Mouse (Mus musculus): ENCODE results near the gene Lrmda.
"Not testable (repeated sequence)": the region's sequence is repeated elsewhere in the genome, so short reads cannot be mapped to it uniquely, and the experiment has no call there.

The Lrmda gene

GRCm38 (mm10) chr14:22587285-22587957, 567.9 kb downstream of the Lrmda start:
- DNase-seq (ENCODE audit: low read depth), result peak; percentile 95

GRCm38 (mm10) chr14:22587958-22588296, 568.4 kb downstream of the Lrmda start:
- DNase-seq (ENCODE audit: low read depth), result no peak

GRCm38 (mm10) chr14:22588394-22588793, 568.9 kb downstream of the Lrmda start:
- not testable (repeated sequence) for DNase-seq (ENCODE audit: low read depth)

GRCm38 (mm10) chr14:22589503-22590215, 570.1 kb downstream of the Lrmda start:
- DNase-seq (ENCODE audit: low read depth), result no peak

GRCm38 (mm10) chr14:22591186-22591585, 571.7 kb downstream of the Lrmda start:
- DNase-seq (ENCODE audit: low read depth), result no peak

- peak; percentile 27 for DNase-seq (ENCODE audit: low read depth)
Measured at GRCm38 (mm10) chr14:22597508-22597907, 578.0 kb downstream of the Lrmda start.

- DNase-seq (ENCODE audit: low read depth), result no peak
Measured at GRCm38 (mm10) chr14:22598638-22599037, 579.1 kb downstream of the Lrmda start.

- no peak for DNase-seq (ENCODE audit: low read depth)
Measured at GRCm38 (mm10) chr14:22600166-22600565, 580.7 kb downstream of the Lrmda start.

- peak; percentile 17 for DNase-seq (ENCODE audit: low read depth)
Measured at GRCm38 (mm10) chr14:22602308-22602707, 582.8 kb downstream of the Lrmda start.

GRCm38 (mm10) chr14:22608599-22608998, 589.1 kb downstream of the Lrmda start:
- no peak for DNase-seq (ENCODE audit: low read depth)

GRCm38 (mm10) chr14:22609261-22610245, 590.0 kb downstream of the Lrmda start:
- peak; percentile 25 for DNase-seq (ENCODE audit: low read depth)

GRCm38 (mm10) chr14:22611011-22611410, 591.5 kb downstream of the Lrmda start:
- DNase-seq (ENCODE audit: low read depth), result no peak

GRCm38 (mm10) chr14:22620191-22620590, 600.7 kb downstream of the Lrmda start:
- DNase-seq (ENCODE audit: low read depth), result no peak

GRCm38 (mm10) chr14:22621941-22622340, 602.4 kb downstream of the Lrmda start:
- no peak for DNase-seq (ENCODE audit: low read depth)

- no peak for DNase-seq (ENCODE audit: low read depth)
Measured at GRCm38 (mm10) chr14:22627105-22627829, 607.8 kb downstream of the Lrmda start.

GRCm38 (mm10) chr14:22630361-22630867, 610.9 kb downstream of the Lrmda start:
- DNase-seq (ENCODE audit: low read depth), result peak; percentile 67

- no peak for DNase-seq (ENCODE audit: low read depth)
Measured at GRCm38 (mm10) chr14:22633612-22634011, 614.1 kb downstream of the Lrmda start.

GRCm38 (mm10) chr14:22643494-22643893, 624.0 kb downstream of the Lrmda start:
- DNase-seq (ENCODE audit: low read depth), result no peak

GRCm38 (mm10) chr14:22647879-22648611, 628.5 kb downstream of the Lrmda start:
- DNase-seq (ENCODE audit: low read depth), result no peak

GRCm38 (mm10) chr14:22649411-22649911, 629.9 kb downstream of the Lrmda start:
- peak; percentile 60 for DNase-seq (ENCODE audit: low read depth)

Measured in fibroblast of lung, adult 2 months (primary cell).